In the genomic region with DNA sequence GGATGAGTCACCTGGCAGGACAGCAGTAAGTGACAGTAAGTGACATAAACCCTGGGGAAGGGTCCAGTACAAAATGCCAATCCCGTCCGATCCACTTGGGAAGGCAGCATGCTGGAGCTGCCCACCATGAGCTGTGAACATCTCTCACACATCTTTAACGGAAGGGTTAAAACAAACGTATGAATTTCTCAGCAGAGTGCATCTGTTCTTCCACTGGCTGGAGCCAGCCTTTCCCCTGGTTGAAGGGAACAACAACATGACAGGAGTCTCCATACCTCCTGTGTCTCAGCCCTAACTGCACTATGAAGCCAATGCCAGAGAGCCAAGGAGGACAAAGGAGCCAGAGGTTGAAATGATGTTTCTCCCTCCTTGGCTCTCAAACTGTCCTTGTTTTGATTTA, we compare ENCODE assay signal across 22 mouse cellular contexts.
"Had no signal": no experiment of that assay in that cellular context is flagged by ENCODE, and none has a peak within 500 bp of the region (broad histone marks: within the 10 kb centered on the region; RNA-seq: fewer than 3 reads in every experiment).

No protein-coding gene starts in this region.

- H3K9me3 ChIP-seq: limb, embryonic 13.5 days; liver, embryonic 12.5 days; liver, embryonic 15.5 days; lung, embryonic 15.5 days; megakaryocyte, embryonic 14.5 days; midbrain, embryonic 10.5 days; midbrain, embryonic 13.5 days; neural tube, embryonic 13.5 days; stomach, embryonic 15.5 days had no signal

- H3K27me3 ChIP-seq: limb, embryonic 13.5 days; liver, embryonic 15.5 days; lung, embryonic 15.5 days; megakaryocyte, embryonic 14.5 days; midbrain, embryonic 13.5 days; neural tube, embryonic 13.5 days; stomach, embryonic 15.5 days had no signal

- H3K9ac ChIP-seq: limb, embryonic 13.5 days; liver, embryonic 12.5 days; liver, embryonic 15.5 days; lung, embryonic 15.5 days; midbrain, embryonic 13.5 days; neural tube, embryonic 13.5 days; stomach, embryonic 15.5 days had no signal

- ATAC-seq: liver, embryonic 12.5 days; midbrain, embryonic 13.5 days; midbrain, embryonic 16.5 days had no signal

- H3K36me3 ChIP-seq: limb, embryonic 13.5 days; liver, embryonic 12.5 days; liver, embryonic 15.5 days; lung, embryonic 15.5 days; midbrain, embryonic 10.5 days; midbrain, embryonic 13.5 days; neural tube, embryonic 13.5 days; stomach, embryonic 15.5 days had no signal

- H3K4me3 ChIP-seq: left cerebral cortex, adult 2 months; limb, embryonic 13.5 days; liver, embryonic 12.5 days; liver, embryonic 15.5 days; lung, embryonic 15.5 days; megakaryocyte, embryonic 14.5 days; midbrain, embryonic 10.5 days; midbrain, embryonic 13.5 days; myocyte; neural tube, embryonic 13.5 days; stomach, embryonic 15.5 days had no signal

- DNase-seq: kidney, adult 9 months; kidney, postnatal 14 days; kidney, postnatal 4 days; layer of hippocampus, postnatal 36 days; liver; lung, postnatal 10 days; retina, postnatal 1 day; right cerebral cortex, postnatal 25 days; spleen, adult 18-20 months; thymus, postnatal 25 days had no signal

- H3K4me1 ChIP-seq: liver, embryonic 12.5 days; liver, embryonic 15.5 days; megakaryocyte, embryonic 14.5 days; midbrain, embryonic 10.5 days; midbrain, embryonic 13.5 days; neural tube, embryonic 13.5 days had no signal

- H3K27ac ChIP-seq: left cerebral cortex, adult 2 months; limb, embryonic 13.5 days; liver, embryonic 12.5 days; liver, embryonic 15.5 days; lung, embryonic 15.5 days; midbrain, embryonic 10.5 days; midbrain, embryonic 13.5 days; neural tube, embryonic 13.5 days; stomach, embryonic 15.5 days had no signal

- H3K4me2 ChIP-seq: limb, embryonic 13.5 days; liver, embryonic 12.5 days; liver, embryonic 15.5 days; lung, embryonic 15.5 days; midbrain, embryonic 13.5 days; neural tube, embryonic 13.5 days; stomach, embryonic 15.5 days had no signal
